Mouse (Mus musculus): ENCODE data around the gene Rplp0. TPM values are rescaled to one million over a fixed set of nuclear protein-coding genes. Genes with fewer than 3 reads are reported as not detected.

Rplp0 gene
- total RNA-seq, 4 experiments from 2014 or later, result 591 to 710 (median 629) TPM

DNA sequence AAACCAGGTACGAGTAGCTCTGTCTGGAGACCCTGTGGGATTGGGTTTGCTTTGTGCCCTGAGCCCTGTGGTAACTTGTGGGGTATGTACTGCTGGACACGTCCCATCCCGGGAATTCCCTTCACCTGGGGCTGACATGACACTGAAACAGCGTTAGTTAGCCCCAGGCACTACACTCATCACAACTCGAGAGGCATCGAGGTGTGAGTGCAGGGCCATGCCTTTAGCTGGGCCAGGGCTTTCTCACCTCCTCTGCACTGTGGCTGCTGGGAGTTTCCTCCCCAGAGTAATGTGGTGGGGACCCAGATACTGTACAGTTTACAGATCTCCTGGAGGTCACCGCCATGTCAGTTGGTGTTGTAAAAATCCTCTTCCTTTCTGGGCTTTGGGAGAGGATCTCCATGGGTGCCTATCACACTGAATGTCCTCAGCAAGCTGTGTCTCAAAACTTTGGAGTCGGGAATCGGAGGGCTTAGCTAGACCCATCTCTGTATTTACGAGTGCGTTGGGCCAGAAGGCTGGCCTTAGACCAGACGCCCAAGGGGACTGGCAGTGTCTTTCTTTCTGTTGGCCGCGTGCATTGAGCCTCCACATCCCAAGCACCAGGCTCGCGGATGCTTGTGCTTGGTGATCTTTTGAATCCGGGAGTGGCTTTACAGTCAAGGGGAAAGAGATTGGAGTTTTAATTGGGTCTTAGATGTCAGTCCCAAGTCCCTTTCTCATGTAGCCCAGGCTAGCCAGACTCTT, 32.6 kb upstream of the Rplp0 start:
- DNase-seq (ENCODE audit: low spot score), result no peak

DNA sequence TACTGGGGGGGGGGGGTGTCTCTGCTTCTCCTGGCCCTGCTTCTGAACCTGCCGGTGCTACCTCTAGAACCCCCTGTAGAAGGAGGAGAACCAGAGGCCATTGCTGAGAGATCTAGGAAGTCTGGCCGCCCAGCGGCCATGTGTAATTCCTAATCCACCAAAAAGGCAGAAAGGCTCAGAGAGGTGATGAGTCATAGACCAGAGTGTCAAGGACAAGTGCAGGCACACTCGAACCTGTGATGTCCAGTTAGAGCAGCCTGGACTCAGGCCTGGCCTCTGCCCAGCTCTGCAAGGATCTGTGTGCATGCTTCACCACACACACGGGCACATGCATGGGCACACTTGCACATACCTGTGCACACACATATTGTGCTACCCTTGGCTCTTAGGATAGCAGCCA, 31.1 kb upstream of the Rplp0 start:
- no peak for DNase-seq (ENCODE audit: low spot score)

DNA sequence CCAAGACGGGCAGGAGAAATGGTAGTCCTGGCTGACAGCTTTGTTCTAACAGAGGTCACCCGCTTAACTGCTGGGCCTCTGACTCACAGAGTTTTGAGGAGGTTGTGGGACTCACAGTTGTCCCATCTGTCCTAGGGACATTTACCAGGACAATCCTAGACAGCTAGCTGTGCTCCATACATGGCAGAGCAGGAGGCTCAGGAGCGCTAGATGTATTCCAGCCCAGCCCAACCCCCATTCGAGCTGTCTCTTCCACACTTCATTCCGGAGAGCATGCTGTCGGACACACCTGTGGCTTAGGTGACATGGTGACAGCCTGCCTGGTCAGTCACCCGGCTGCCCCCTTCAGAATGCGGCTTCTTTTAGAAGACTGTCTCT, 29.9 kb upstream of the Rplp0 start:
- DNase-seq (ENCODE audit: low spot score), result no peak

DNA sequence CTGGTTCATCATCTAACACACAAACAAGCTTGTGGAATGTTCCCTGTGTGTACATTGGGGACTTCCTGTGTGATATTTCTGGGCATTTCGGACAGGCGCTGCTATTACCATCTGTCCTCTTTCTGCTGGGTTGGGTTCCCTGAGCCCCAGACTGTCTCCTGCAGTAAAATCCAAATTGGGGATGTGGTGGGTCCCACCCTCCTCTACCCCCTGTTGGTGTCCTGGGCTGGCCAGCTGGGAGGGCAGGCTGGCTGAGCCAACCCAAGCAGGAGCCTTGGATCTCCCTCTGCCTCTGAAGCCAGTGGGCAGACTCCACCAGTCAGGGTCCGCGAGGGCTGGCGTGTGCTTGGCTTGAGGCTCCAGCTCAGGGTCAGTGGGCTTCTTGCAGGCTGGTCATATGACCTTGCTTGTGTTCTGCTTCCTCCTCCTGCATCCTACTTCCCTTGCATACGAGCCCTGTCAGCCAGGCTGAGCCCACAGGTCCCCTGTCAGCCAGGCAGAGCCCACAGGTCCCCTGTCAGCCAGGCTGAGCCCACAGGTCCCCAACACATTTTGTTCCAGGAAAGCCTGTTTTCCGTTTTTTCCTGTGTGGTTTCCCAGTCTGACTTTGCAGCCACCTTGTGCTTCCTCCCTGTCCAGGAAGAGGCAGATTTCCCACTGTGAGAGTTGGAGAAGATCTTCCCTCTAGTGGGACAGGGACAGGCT, 29.4 kb upstream of the Rplp0 start:
- DNase-seq (ENCODE audit: low spot score), result no peak

DNA sequence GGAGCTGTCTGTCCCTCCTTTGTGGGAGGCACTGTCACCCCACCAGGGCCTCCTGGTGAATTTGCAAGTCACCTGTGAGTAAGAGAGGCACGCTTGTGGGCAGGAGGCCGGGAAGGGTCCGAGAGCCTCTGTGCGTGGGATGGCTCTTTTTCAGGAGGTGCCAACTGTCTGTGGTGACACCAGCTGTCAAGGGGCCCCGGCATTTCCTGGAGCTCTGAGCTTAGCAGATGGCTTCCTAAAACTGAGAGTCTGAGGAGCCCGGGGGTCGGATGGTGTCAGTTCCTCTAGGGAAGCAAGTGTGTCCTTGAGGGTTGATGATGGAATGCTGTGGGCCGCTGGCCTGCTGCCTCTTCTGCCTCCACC, 28.8 kb upstream of the Rplp0 start:
- no peak for DNase-seq (ENCODE audit: low spot score)

DNA sequence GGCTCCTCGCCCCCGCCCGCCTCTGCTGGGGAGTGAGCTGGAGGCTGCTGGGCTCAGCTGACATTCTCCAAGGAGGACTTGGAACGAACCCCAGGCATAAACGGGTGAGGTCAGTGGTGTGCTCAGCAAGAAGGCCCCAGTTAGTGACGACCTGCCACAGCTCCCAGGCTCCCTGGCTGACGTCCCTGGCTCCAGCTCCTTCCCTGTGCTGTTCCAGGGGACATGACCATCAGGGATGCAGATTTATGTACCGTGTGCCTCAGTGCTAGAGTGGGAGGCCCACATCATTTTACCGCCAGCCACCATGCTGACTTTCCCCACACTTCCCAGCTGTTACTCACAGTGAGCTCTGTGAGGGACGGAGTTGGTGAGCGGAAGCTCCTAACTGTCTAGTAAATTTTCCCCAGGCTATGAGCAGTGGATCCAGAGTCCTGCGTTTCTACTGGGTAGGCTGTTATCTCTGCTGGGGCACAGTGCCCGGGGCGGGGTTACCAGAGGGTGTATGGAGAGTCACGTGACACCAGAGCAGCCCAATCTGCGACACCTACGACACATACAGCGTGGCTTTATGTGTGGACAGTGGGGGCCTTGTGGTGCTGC, 27.5 kb upstream of the Rplp0 start:
- peak; percentile 87 for DNase-seq (ENCODE audit: low spot score)

DNA sequence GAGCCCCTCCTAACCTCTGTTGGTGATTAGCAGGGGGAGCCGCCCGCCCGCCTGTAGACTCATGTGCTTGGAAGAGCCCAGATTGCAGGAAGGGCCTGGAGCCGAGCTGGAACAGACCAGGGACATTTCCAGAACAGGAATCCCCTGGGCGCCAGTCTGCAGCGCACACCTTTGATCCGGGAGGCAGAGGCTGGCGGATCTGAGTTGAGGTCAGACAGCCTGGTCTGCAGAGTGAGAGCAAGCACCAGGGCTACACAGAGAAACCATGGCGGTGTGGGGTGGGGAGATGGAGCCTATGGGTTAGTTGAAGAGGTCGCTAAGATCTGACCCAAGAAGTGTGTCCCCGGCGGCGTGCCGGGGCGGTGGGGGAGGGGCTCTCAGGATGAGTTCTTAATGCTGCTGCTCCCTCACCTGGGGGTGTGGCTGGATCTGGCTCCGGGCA, 25.0 kb upstream of the Rplp0 start:
- DNase-seq (ENCODE audit: low spot score), result peak; percentile 74

DNA sequence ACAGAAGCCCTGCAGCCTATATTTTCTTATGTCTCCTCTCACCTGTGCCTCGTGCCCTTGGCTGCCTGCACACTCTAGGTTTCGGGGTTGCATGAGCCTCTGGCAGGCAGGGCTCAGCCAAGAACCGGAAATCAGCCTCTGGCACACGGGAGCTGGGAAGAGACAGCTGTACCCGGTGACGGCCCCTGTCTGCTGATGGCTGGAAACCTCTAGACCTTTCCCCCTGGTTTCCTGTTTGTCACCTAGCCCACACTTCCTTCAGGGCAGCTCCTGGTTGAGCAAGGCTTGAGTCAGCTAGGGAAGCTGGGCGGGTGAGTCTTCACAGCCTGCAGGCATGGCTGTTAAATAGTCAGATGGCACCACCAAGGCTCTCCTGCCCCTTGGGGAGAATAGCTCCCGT, 24.4 kb upstream of the Rplp0 start:
- no peak for DNase-seq (ENCODE audit: low spot score)

DNA sequence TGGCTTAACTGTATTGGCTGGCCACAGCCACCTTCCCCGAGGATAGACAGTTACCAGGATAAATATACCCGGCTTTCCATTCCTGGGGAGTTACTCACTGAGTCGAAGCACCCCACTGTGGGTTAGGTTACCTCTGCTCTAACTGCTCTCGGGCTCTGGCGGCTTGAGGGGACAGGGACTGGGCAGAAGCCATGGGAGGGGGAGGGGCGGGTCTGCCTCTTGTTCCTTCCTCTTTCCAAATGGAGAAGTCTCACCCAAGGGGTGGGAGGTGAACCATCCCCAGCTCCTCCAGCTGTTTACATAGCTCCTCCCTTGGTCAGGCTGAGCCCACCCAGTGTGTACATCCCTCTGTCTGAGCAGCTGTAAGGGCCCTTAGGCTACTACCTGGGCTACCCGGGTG, 23.6 kb upstream of the Rplp0 start:
- DNase-seq (ENCODE audit: low spot score), result no peak

DNA sequence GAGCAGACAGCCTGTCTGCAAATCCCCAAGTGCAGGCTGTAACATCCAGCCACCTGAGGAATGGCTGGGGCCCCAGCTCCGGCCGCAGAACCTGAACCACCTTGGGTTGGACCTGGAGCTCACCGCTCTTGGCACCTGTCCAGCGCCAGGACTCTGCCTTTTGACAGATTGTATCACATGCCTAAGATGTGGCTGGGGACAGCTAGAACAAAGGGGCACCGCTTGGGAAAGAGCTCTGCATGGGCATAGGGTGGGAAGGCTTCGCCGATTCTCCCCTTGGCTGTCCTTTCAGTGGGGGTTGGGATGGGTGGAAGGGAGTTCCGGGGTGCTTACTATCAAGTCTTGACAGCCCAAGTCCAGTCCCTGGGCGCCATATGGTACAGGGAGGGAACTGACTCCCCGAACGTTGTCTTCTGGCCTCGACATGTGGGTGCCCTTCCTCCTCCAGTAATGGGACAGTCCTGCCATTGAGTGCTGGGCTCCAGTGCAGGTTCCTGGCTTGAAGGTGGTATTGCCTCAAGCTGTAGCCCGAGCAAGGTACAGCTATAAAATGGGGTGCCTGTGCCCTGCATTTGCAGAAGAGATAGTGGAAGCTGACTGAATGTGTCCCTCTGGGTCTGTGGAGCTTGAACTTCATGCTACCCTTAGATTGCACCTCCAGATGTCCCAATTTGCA, 21.1 kb upstream of the Rplp0 start:
- DNase-seq (ENCODE audit: low spot score), result no peak

DNA sequence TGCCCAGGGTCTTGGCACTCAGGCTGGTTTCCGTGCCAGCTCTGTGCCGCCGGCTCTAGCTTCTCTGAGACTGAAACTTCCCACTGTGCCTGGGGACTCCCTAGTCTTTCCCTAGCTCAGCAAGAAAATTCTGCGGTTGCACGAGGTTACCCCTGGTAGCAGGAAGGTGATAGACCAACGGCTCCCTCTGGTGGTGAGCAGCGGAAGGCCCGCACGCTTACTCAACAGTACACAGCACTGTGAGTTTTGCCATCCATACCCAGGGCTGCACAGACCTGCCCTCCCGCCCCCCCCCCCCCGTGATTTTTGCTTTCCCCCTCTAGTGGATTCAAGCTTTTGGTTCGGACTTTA, 20.6 kb upstream of the Rplp0 start:
- peak; percentile 94 for DNase-seq (ENCODE audit: low spot score)

DNA sequence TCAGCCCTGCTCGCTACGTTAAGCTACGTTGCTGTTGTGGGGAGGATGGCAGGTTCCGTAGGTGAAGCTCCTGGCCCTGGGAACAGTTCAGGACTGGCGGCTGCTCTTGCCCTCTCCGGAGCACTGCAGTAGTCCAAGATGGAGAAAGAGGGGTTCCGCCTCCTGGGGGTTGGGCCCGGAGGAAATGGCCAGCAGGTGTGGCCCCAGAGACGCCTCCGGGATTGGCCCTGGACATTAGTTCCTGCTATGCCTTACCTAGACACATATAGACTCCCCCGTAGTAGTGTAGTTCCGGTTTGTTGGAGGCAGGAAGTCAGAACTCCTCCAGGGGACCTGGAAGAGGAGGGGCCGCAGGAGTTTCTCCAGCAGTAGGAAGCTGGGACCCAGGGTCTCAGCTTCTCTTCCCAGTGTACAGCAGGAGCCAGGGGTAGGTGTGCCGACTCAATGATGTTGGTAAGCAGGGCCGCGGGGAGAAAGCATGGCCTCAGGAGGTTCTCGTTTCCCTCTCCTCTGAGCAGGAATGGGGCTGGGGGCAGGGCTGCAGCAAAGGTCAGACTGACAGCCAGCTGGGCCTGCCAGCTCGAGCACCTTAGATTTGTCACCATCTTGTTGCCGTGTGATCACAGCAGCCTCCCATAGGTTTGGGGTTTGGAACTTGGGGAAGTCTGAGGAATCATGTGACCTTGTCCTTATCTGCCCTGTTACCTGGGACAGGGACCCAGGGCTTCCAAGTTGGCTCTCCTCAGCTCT, 16.5 kb upstream of the Rplp0 start:
- no peak for DNase-seq (ENCODE audit: low spot score)

DNA sequence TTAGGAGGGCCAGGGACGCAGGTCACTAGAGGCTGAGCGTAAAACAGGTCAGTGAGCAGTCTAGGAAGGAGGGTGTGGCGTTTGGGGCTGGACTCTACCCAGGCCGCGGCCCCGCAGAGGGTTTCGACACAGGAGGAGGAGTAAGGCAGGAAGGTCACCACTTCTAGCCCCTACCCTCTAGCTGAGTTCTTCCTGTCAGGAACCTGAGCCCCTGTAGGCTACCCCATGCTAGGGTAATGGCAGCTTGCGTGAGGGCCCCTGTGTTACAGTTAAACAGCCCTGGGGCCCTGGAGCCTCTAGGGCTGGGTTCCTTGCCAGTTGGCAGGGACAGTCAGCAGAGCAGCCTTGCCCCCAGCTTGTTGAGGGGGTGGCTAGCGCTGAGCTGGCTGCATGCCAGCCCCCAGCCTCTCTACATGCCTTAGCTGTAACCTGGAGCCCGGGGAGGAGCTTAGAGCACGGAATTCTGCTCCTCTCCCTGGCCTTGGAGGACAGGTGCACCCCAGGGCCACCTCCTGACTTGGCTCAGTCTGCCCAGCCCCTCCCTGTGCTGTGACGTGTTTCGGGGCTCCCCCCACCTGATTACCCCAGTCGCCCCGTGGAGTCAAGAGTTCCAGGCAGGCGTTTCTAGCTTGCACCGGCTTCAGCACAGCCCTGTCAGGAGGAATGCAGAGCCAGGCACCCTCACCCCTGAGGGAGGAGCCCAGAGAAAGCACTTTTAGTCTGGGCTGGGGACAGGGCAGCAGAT, 15.6 kb upstream of the Rplp0 start:
- DNase-seq (ENCODE audit: low spot score), result no peak

DNA sequence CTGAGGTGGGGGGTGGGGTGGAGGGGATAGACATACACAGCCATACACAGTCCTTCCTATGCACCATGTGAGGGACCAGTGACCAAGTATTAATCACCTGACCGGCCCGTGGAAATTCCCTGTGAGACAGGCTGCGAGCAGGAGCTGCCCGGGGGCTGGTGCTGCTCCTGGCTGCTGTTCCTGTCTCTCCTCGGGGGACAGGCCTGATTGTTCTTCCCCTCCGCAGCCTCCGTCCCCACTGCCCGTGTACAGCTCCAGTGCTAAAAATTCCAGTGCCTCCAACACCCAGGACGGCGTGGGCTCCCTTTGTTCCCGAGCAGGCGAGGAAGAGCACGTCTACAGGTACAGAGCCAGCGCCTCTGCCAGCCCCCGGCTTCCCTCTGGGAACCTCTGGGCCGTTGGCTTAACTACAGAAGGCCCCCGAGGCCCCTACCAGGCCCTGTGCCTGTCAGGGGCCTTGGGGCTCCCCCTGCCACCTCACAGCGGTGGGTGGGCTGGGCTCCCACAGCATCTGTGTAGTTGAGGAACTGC, 14.5 kb upstream of the Rplp0 start:
- no peak for DNase-seq (ENCODE audit: low spot score)

DNA sequence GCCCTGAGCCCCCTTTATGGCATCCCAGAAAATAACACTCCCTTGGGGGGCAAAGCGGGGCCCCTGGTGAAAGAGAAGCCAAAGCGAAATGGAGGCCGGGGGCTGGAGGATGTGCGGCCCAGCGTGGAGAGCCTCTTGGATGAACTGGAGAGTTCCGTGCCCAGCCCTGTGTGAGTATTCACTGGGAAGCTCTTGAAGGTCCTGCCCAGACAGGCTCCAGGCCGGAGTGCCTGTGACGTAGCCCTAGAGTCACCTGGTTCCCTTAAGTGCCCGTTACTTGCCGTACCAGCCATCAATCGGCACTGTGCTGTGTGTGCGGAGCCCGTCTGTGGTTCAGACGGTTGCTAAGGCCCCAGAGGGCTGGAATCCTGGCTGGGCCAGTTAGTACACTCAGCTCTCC, 13.6 kb upstream of the Rplp0 start:
- DNase-seq (ENCODE audit: low spot score), result no peak

DNA sequence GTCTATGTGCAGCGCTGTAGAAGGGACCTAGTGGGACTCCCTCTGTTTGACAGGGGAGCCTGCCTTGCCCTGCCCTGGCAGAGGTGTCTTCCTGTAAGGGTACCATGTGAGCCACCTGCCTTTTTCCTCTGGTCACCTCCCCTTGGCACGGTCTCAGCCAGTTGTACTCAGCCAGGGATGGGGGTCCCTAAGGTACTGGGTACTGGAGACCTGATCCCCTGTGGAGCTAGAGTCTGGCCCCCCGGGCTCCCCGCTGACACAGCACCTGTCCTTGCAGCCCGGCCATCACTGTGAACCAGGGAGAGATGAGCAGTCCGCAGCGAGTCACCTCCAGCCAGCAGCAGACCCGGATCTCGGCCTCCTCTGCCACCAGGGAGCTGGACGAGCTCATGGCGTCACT, 12.7 kb upstream of the Rplp0 start:
- DNase-seq (ENCODE audit: low spot score), result no peak

DNA sequence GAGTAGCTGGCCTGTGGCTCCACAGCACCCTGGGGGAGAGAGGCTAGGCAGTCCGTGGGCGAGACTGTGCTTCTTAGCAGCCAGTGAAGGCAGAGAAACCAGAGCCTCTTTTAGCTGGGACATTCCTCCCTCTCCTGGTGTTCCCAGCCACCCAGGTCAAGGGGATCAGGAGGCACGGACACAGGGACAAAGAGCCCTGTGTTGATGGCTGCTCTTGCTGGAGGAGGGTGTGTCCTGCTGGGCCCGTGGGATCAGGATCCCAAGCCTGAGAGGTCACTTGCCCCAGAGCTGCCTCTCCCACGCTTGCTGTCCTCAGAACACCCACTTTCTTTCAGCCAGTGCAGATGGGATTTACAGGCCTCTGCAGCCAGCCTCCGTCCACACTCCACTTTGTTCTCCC, 12.3 kb upstream of the Rplp0 start:
- no peak for DNase-seq (ENCODE audit: low spot score)

DNA sequence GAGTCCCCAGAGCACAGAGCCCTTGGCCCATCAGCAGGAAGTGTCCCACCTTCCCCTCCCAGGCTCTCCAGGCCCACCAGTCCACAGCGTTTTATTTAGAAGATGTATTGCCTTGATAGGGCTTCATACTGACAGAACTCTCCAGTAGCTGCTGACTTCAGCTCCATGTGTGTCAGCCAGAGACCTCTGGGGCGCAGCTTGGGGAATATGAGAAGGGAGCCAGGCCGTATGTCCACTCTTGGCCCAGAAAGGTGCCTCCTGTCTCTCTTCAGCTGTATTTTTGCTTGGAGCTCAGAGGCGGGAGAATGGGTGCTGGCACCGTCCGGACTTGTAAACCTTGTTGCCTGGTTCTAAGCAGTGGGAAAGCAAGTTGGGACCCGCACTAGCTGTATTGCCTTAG, 11.8 kb upstream of the Rplp0 start:
- DNase-seq (ENCODE audit: low spot score), result no peak

DNA sequence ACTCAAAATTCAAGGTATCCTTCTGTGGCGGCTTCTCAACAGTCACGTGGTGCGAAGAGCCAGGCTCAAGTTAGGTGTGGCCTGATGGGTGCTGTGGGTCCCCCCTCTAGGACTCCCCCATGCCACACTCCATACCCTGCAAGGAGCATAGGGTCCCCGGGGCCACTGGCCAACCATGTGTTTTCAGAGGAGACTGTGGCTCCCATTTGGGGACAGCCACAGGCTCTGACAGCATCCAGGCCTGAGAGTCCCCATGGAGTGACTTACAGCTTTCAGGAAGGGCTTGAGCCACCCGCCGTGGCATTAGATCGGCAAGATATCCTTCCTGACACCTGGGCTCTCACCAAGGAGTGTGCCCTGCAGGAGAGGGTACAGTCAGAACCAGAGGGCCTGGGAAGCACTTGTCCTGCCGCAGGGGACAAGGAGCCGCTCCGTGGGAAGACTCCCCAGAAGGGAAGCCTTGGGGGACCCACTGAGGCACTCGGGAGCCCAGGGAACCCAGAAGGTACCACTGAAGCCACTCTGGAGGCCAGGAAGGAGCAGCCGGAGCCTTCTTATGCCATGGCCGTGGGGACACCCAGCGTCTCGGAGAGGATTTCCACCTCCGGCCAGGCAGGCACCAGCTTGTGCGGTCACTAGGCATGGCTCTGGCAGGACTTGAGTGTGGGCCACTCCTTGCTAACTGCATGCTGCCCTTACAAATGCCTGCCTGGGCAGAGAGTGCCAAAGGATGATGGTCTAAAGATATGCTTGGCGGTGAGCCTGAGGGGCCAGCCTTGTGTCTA, 10.6 kb upstream of the Rplp0 start:
- DNase-seq (ENCODE audit: low spot score), result no peak

DNA sequence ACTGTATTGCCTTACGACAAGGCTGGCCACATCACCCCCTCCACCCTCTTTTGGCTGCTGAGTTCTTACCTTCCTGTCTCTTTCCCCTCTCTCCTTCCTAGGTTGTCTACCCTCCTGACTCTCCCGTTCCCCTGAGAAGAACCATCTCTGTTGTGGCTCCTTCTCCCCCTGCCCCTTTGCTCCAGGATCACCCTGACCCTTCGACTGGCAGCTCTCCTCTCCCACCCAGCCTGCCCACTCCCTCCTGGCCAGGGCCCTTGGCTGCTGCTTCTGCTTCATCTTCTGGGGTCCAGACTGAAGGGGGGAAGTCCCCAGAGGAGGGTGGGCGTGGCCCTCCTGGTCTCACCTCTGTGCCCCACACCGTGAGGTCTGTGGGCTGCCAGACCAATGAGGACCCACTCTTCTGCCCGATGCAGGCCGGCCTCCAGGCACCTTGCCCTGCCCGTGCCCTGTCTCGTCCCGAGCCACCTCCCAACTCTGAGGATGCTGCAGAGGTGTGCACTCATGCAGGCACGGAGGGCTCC, 8.7 kb upstream of the Rplp0 start:
- DNase-seq (ENCODE audit: low spot score), result no peak

Data from heart, adult 8-10 months (tissue).